Mouse (Mus musculus) cortical plate, adult 2 months (tissue): ENCODE measurements around the gene Zdhhc19.

ENCODE experiments used
- CTCF ChIP-seq: fragments of 200-500 bp; IDR thresholded peaks from 2 replicates; pipeline ENCODE4 v1.5.1; 2011; ENCODE audit warnings: mild to moderate bottlenecking, control low read depth, low read length; ENCODE audit not compliant: insufficient read depth; ENCODE audit errors: extremely low read depth
- POLR2A ChIP-seq: fragments of 200-500 bp; IDR thresholded peaks from 2 replicates; pipeline ENCODE4 v1.6.1; 2011; ENCODE audit warnings: mild to moderate bottlenecking, low read length, control low read depth; ENCODE audit not compliant: insufficient read depth; ENCODE audit errors: extremely low read depth

GRCm38 (mm10) chr16:32495965-32496364 lies at the start of gene Zdhhc19:
- TF ChIP-seq CTCF (no peak), POLR2A (no peak)
